Mouse (Mus musculus) E14TG2a.4 (cell line): ENCODE measurements around the gene Pknox1.

ENCODE experiments used
- CTCF ChIP-seq: conservative IDR thresholded peaks from 2 replicates; pipeline ENCODE4 v1.5.1; 2014; ENCODE audit warnings: low read length
- NANOG ChIP-seq: IDR thresholded peaks from 2 replicates; pipeline ENCODE4 v1.6.1; 2014; ENCODE audit warnings: borderline replicate concordance, low read length, mixed read lengths
- POU5F1 ChIP-seq: IDR thresholded peaks from 2 replicates; pipeline ENCODE4 v1.6.1; 2014; ENCODE audit warnings: low read length, borderline replicate concordance

DNA sequence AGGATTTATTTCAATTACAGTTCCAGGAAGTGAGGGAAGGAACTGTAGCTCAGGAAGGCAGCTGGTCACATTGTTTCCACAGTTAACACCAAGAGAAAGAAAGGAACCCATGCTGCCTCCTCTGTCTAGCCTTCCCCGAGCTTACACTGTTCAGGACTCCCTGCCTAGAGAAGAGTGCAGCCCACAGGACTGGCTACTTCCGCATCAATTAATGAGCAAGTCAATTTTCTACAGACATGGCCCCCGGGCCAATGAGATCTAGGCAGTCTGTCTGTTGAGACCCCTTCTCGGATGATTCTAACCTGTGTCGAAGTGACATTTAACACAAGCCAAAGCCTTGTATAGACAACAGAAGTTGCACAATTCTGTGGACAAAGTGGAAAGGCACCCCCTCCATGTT is 70.4 kb downstream of the Pknox1 start:
- TF ChIP-seq CTCF (no peak), NANOG (no peak), POU5F1 (no peak)
